Mouse (Mus musculus): Measurements from ENCODE around the gene Gm36079. TPM values are rescaled to one million over a fixed set of nuclear protein-coding genes. Genes with fewer than 3 reads are reported as not detected.
"Not testable (repeated sequence)": the region's sequence is repeated elsewhere in the genome, so short reads cannot be mapped to it uniquely, and the experiment has no call there.

Gene Gm36079
- polyA plus RNA-seq (2012; ENCODE audit: insufficient read depth, insufficient read length, missing spikeins) = not detected in 2 replicates

DNA sequence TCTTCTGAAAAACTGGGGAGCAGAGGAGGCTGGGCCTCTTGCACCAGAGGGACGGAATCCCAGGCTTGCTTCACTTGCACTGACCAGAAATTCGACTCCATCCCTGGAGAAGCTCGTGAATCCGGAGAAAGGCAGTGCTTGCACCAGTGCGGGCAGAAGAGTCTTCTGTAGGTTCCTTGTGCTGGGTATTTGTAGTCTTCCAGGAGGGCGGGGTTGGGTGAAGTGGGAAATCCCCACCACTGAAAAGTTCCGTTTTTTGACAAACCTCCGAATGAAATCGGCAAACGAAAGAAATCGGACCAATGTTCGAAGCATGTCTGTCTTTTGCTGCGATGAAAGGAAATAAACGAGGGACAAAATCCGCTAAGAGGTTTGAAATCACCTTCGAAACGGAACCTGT is at the start of gene Gm36079:
Gene Gm36079 (minus strand): TSS at position 101 of the 400 bp plus-strand sequence.
- not testable (repeated sequence) for H3K4me3 ChIP-seq (ENCODE audit: insufficient read depth, low read depth, low read length); H3K27ac ChIP-seq (replicated peaks; ENCODE audit: low read depth, low read length); H3K4me1 ChIP-seq (ENCODE audit: control insufficient read depth, insufficient read depth, insufficient read length, low read length)

DNA sequence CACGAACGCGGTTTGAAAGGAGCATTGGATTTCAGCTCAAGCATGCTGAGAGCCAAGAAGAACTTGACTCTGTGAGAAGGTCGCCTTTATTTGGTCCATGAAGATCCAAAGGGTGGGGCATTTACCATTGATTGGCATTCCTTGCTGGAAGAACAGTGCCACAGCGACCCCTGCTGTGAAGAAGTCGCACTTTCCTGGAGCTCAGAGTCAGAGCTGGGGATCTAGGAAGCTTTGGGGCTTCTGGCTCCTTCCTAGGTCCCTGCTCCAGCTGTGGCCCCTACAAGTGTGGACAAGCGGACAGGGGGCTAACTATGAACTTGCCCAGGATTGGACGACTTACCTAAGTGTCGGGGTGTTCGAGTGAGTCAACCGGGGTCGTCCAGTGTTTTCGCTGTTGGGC is 44.1 kb upstream of the Gm36079 start:
- H3K4me1 ChIP-seq (ENCODE audit: control insufficient read depth, insufficient read depth, insufficient read length, low read length); H3K27ac ChIP-seq (replicated peaks; ENCODE audit: low read depth, low read length); H3K4me3 ChIP-seq (ENCODE audit: insufficient read depth, low read depth, low read length): not testable (repeated sequence)

DNA sequence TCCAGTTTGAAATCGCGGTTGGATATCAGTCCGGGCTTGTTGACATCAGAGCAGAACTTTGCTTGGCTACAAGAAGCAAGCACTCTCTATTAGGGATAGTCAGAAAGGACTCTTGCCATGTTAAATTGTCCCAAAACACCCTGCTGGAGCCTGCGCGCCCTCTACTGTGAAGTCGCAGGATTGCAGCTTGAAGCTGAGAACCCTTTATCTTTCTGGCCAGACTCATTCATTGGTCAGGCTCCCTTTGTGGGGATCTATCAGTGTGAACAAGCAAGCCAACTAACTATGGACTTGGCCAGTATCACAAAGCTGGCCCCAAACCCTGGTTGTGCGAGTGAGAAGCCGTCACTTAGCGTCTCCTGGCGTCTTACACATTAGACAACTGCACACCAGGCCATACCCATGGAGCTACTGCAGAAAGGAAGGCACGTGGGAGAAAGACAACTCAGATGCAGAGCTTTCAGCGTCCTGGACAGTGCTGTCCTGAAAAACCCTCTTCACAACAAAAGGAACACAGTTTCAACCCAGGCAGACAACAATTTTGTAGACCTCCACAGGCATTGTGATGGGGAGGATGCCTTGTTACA is 43.3 kb upstream of the Gm36079 start:
- H3K27ac ChIP-seq (replicated peaks; ENCODE audit: low read depth, low read length); H3K4me3 ChIP-seq (ENCODE audit: insufficient read depth, low read depth, low read length); H3K4me1 ChIP-seq (ENCODE audit: control insufficient read depth, insufficient read depth, insufficient read length, low read length): not testable (repeated sequence)

DNA sequence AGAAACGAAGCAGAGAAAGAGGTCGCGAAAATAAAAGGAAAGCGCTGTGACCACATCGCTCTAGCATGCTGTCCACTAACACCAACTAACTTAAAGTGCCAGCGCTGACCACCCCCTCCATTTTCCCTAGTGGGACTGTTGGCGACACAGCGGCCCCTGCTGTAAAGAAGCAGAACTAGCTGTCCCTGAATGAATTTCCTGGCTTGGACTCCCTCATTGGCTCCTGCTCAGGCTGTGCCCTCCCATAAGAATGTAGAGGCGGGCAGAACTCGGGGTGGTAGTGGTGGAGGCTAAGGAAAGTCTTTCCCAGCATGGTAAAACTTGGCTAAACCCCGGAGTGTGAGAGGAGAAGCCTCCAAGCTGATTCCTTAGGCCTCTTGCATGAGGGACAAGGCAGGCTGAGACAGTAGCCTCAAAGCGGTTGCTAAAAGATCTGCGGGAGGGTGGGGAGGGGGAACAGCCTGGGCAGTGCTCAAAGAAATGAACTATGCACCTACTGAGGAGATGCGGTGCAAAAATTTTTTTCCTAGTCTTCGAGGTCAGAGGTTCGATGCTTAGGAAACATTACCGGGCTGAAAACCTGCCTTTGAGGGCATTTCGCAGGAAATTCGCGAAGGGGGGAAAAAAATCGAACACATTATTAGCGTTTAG is 36.8 kb upstream of the Gm36079 start:
- not testable (repeated sequence) for H3K4me3 ChIP-seq (ENCODE audit: insufficient read depth, low read depth, low read length); H3K27ac ChIP-seq (replicated peaks; ENCODE audit: low read depth, low read length); H3K4me1 ChIP-seq (ENCODE audit: control insufficient read depth, insufficient read depth, insufficient read length, low read length)

DNA sequence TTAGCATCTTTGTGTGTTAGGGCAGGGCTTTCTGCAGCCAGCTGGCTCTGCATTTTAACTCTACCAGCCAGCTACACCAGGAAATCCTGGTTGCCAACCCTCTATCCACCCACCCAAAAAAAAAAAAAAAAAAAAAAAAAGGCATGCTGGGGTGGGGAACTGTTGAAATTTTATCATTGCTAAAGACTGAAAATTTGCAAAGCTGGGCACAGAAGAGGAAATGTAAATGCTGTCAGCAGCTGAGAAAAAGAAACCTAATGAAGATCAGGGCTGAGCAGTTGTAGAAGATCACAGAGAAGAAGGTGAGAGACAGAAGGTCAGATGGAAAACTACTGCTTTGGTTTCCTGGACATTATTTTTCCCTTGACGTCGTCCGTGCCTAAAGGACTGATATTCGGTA is 36.1 kb upstream of the Gm36079 start:
- not testable (repeated sequence) for H3K4me1 ChIP-seq (ENCODE audit: control insufficient read depth, insufficient read depth, insufficient read length, low read length); H3K27ac ChIP-seq (replicated peaks; ENCODE audit: low read depth, low read length); H3K4me3 ChIP-seq (ENCODE audit: insufficient read depth, low read depth, low read length)

DNA sequence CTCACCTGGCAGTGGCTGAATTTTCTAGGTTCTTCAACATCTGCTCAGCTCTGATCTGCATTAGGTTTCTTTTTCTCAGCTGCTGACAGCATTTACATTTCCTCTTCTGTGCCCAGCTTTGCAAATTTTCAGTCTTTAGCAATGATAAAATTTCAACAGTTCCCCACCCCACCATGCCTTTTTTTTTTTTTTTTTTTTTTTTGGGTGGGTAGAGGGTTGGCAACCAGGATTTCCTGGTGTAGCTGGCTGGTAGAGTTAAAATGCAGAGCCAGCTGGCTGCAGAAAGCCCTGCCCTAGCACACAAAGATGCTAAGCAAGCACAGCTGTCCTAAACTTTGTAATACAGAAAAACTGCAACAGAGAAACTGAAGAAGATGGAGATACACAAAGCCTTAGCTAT is 25.3 kb upstream of the Gm36079 start, which contains the start of gene Gm21188:
Gene Gm21188 (minus strand): TSS at position 110 of the 400 bp plus-strand sequence.
- not testable (repeated sequence) for H3K4me1 ChIP-seq (ENCODE audit: control insufficient read depth, insufficient read depth, insufficient read length, low read length); H3K4me3 ChIP-seq (ENCODE audit: insufficient read depth, low read depth, low read length); H3K27ac ChIP-seq (replicated peaks; ENCODE audit: low read depth, low read length)

DNA sequence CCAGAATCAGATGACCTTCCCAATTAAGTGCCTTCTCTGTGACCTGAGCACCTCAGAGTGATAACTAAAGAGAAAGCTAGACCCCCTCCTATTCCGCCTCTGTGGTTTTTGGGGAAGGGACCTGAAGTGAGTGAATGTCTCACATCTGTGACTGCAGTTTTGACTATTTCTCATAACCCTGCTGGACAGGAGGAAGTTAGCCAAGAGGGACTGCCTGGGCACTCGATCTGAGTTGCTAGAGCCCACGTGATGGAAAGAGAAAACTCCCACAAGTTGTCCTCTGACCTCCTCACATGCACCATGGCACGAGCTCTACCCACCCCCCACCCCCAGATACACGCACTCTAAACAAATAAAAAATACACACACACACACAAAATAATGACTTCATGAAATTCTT is 21.8 kb upstream of the Gm36079 start:
- not testable (repeated sequence) for H3K4me3 ChIP-seq (ENCODE audit: insufficient read depth, low read depth, low read length); H3K4me1 ChIP-seq (ENCODE audit: control insufficient read depth, insufficient read depth, insufficient read length, low read length)

DNA sequence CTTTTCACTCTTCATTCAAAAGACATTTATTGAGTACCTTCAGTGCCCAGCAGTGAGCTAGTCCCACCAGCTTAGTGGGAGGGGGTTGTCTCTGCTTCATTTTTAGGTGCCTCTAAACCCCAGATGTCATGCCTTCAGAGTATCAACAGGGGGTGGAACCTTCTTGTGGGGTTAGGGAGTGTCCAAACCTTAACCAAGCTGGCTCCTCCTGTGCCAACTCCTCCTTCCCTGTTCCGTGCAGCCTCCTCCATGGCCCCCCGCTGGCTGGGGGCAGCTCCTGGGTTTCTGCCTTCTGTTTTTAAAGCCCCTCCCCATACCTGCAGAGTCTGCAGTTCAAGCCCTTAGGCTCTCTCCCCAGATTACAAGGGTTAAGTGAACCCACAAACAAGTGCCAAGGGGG is 21.4 kb upstream of the Gm36079 start:
- H3K4me3 ChIP-seq (ENCODE audit: insufficient read depth, low read depth, low read length); H3K4me1 ChIP-seq (ENCODE audit: control insufficient read depth, insufficient read depth, insufficient read length, low read length); H3K27ac ChIP-seq (replicated peaks; ENCODE audit: low read depth, low read length): not testable (repeated sequence)

More for the DNA sequence above, 21.8 kb upstream of the Gm36079 start:
- not testable (repeated sequence) for H3K27ac ChIP-seq (replicated peaks; ENCODE audit: low read depth, low read length)

DNA sequence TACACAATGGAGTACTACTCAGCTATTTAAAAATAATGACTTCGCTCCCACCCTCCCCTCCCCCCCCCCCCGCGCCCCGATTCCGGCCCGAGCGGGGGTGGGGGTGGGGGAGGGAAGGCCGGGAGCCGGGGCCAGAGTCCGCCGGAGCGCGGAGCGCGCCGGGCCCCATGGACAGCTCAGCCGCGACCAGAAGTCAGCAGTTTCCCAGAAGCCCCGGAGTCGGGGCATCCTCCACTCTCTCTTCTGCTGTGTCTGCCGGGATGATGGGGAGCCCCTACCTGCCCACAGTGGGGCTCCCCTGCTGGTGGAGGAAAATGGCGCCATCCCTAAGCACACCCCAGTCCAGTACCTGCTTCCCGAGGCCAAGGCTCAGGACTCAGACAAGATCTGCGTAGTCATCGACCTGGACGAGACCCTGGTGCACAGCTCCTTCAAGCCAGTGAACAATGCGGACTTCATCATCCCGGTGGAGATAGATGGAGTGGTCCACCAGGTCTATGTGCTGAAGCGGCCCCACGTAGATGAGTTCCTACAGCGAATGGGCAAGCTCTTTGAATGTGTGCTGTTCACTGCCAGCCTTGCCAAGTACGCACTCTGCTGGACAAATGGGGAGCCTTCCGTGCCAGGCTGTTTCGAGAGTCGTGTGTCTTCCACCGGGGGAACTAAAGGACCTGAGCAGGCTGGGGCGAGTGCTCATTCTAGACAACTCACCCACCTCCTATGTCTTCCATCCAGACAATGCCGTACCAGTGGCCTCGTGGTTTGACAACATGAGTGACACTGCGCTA is 19.8 kb upstream of the Gm36079 start:
- H3K4me3 ChIP-seq (ENCODE audit: insufficient read depth, low read depth, low read length); H3K4me1 ChIP-seq (ENCODE audit: control insufficient read depth, insufficient read depth, insufficient read length, low read length); H3K27ac ChIP-seq (replicated peaks; ENCODE audit: low read depth, low read length): not testable (repeated sequence)

DNA sequence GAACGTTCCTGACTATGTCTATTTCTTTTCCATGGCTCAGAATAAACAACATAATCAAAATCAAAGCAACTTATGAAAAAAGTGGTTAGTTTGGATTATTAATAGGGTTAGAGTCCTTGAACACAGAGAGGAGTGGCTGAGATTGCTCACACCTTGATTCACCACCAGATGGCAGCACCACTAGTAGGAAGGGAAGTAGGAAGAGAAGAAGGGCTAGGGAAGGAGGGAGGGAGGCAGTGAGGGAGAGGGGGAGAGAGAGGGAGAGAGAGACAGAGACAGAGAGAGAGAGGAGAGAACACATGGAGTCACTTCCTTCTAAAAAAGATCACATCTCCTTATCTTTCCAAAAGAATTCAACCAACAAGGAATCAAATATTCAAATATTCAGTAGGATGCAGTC is 14.3 kb upstream of the Gm36079 start:
- not testable (repeated sequence) for H3K27ac ChIP-seq (replicated peaks; ENCODE audit: low read depth, low read length); H3K4me1 ChIP-seq (ENCODE audit: control insufficient read depth, insufficient read depth, insufficient read length, low read length); H3K4me3 ChIP-seq (ENCODE audit: insufficient read depth, low read depth, low read length)

DNA sequence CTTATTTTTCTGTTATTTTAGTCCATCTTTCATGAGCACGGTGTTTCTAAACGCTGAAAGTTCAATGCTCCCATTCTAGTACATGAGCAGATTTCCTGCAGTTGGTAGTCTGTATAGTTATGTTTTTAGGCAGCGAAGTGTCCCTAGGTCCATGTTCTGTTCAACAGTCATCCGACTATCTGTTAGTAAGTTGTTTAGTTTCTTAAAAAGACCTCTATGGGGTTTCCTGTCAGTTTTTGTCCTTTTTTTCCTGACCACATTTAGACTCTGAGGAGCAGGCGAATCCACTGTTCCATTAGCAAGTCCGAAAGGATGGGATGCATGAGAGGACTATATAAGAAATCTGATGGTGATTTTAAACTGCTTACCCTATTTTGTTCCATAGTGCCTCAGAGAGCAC is 11.1 kb upstream of the Gm36079 start:
- not testable (repeated sequence) for H3K27ac ChIP-seq (replicated peaks; ENCODE audit: low read depth, low read length); H3K4me1 ChIP-seq (ENCODE audit: control insufficient read depth, insufficient read depth, insufficient read length, low read length); H3K4me3 ChIP-seq (ENCODE audit: insufficient read depth, low read depth, low read length)

DNA sequence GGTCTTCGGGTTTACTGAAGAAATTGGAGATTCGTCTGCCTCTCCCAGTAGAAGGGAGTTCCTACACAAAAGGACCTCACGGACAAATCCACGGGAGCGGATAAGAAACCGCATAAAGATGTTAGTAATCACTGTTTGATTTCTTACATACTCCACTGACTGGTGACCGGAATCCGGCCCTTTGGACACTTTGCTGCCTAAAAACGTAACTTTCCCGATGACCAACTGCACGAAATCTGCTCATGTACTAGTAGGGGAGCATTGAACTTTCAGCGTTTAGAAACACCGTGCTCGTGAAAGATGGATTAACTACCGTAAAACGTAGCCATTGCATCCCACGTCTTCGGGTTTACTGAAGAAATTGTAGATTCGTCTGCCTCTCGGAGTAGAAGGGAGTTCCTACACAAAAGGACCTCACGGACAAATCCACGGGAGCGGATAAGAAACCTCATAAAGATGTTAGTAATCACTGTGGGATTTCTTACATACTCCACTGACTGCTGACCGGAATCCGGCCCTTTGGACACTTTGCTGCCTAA is 9.8 kb upstream of the Gm36079 start:
- not testable (repeated sequence) for H3K4me3 ChIP-seq (ENCODE audit: insufficient read depth, low read depth, low read length); H3K4me1 ChIP-seq (ENCODE audit: control insufficient read depth, insufficient read depth, insufficient read length, low read length); H3K27ac ChIP-seq (replicated peaks; ENCODE audit: low read depth, low read length)

DNA sequence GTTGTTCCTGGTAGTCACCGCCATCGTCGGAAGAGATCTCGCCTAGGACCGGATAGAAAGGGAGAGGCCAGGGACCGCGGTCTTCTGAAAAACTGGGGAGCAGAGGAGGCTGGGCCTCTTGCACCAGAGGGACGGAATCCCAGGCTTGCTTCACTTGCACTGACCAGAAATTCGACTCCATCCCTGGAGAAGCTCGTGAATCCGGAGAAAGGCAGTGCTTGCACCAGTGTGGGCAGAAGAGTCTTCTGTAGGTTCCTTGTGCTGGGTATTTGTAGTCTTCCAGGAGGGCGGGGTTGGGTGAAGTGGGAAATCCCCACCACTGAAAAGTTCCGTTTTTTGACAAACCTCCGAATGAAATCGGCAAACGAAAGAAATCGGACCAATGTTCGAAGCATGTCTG is 8.3 kb upstream of the Gm36079 start:
- not testable (repeated sequence) for H3K4me1 ChIP-seq (ENCODE audit: control insufficient read depth, insufficient read depth, insufficient read length, low read length); H3K27ac ChIP-seq (replicated peaks; ENCODE audit: low read depth, low read length); H3K4me3 ChIP-seq (ENCODE audit: insufficient read depth, low read depth, low read length)

DNA sequence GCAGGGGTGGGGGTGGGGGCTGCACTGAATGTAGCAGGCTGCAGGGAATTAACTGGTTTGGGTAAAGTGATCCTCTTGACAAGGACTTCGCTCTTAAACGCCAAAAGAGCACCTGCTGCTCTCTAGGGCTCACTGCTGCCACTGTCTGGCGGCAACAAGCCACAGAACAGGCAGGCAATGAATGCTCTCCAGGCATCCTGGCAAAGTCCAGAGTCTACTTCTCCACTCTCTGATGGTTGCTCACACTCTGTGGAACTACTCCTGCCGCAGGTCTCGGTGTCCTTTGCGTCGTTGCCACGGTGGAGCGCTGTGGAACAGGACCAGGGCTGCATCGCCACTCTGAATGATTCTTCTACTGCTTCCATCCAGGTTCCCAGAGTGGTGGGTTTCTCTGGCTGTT is 7.8 kb upstream of the Gm36079 start:
- H3K4me1 ChIP-seq (ENCODE audit: control insufficient read depth, insufficient read depth, insufficient read length, low read length); H3K4me3 ChIP-seq (ENCODE audit: insufficient read depth, low read depth, low read length); H3K27ac ChIP-seq (replicated peaks; ENCODE audit: low read depth, low read length): not testable (repeated sequence)

DNA sequence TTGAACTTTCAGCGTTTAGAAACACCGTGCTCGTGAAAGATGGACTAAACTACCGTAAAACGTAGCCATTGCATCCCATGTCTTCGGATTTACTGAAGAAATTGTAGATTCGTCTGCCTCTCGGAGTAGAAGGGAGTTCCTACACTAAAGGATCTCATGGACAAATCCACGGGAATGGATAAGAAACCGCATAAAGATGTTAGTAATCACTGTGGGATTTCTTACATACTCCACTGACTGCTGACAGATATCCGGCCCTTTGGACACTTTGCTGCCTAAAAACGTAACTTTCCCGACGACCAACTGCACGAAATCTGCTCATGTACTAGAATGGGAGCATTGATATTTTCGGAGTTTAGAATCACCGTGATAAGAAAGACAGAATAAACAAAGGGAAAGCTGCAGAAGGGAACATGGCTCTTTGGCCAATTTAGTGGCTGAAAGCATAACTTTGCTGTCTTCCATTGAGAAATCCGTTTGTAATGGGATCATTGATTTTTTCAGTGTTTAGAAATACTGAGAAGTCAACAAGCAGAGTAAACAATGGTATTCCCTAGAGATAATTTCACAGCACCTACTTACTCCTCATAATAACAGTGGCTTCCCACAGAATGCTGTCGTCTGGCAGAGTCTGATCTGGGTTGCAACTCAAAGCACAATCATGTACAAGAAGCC is 6.8 kb upstream of the Gm36079 start:
- not testable (repeated sequence) for H3K4me1 ChIP-seq (ENCODE audit: control insufficient read depth, insufficient read depth, insufficient read length, low read length); H3K27ac ChIP-seq (replicated peaks; ENCODE audit: low read depth, low read length); H3K4me3 ChIP-seq (ENCODE audit: insufficient read depth, low read depth, low read length)
